Mouse (Mus musculus): ENCODE results near the gene Kcnj10.

DNA sequence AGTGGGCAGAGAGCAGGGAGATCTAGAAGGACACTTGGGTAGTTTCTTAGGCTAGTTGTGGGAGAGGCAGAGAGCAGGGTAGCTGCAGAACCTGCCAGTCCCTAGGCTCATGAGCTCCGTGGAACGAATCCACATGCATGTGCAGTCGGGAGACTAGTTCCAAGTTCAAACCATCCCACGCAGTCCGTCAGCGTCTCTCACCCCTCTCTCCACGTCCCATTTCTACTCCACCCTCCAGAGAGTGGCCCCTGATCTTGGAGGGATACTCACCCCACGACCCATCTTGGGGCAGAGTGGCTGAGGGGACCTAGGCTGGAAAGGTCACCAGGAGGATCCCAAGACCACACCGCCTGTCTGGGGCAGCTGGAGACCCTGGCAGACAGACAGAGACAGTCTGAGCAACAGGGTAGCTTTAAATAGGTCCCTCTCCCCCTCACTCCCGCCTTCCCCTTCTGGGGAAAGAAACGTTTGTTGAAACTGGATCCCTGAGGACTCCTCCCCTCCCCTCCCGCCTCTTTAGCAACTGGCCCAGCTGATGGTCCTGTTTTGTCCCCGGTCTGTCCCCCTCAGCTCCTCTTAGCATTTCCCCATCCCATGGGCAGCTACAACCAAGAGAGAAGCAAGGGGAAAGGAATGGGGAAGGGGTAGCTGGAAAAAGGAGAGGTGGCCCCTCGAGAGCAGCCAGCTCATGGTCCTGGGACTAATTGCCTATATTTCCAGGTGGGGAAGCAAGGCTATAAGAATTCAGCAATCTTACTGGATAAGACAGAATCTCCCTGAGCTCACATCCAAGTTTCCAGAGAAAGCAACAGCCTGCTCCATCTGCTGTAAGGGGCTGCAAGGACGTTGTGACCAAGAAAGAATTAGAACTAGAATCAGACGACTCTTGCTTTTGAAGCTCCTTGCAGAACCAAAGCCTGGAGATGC lies 43.1 kb upstream of the Kcnj10 start, which contains the start of gene Atp1a2:
- TF ChIP-seq CTCF (IDR thresholded peaks at IDR 0.05; ENCODE audit: borderline replicate concordance, control insufficient read depth, extremely low read depth, insufficient read depth, low read length, poor library complexity) (no peak), POLR2A (IDR thresholded peaks at IDR 0.05; ENCODE audit: control insufficient read depth, extremely low read depth, insufficient read depth, low read length, poor library complexity) (no peak)
